Mouse (Mus musculus) liver, embryonic 14.5 days (tissue): ENCODE measurements around the gene Mtg1.

Source experiments
- CTCF ChIP-seq: IDR thresholded peaks from 2 replicates; pipeline ENCODE4 v1.5.1; 2016; ENCODE audit warnings: antibody characterized with exemption, low read depth, control low read depth
- EP300 ChIP-seq: IDR thresholded peaks from 2 replicates; pipeline ENCODE4 v1.6.1; 2016; ENCODE audit warnings: antibody characterized with exemption, low read depth

DNA sequence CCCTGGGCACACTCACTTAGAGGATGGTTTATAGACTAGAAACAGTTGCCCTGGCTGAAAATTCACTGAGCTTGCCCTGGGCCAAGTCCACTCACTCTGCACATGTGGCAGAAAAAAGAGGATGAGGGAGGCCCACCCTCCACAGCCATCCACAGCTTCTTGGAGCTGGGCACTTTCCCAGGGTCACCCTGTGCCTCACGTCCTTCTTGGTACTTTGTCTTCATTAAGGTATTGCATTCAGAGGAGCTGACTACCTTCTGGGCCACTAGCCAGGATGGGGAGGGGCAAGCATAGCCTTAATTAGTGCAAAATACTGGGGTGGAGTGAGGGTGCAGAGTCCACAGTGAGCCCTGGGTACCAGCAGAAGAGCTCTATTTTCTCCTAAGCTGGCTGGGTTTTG, 41.8 kb upstream of the Mtg1 start:
- TF ChIP-seq CTCF = no peak
- TF ChIP-seq EP300 = no peak
